Mouse (Mus musculus) lung, postnatal 0 days (tissue): ENCODE measurements around the gene Tmem214. TPM values are rescaled to one million over a fixed set of nuclear protein-coding genes. Genes with fewer than 3 reads are reported as not detected.
A peak's percentile ranks its signal among the peaks of the same experiment; 100 is the strongest.

Experiments
- ATAC-seq: fragments of 200-750 bp; cut with Nextera tagmentation; 2 replicates; pipeline ENCODE4 v1.8.0; 2017; ENCODE audit warnings: moderate library complexity
- DNase-seq: peaks from one replicate; pipeline ENCODE4 v3.0.0-alpha.2; 2016; ENCODE audit warnings: low spot score
- H3K27ac ChIP-seq: fragments of 300-500 bp; sonication (generic); 2 replicates; pipeline ENCODE4 v1.5.1; 2014; ENCODE audit warnings: antibody characterized with exemption, mild to moderate bottlenecking, low read length, mixed read lengths
- H3K27me3 ChIP-seq: fragments of 300-500 bp; sonication (generic); replicated peaks from 2 replicates; pipeline ENCODE4 v1.6.1; 2014; ENCODE audit warnings: low read length, mixed read lengths; ENCODE audit not compliant: insufficient read depth
- H3K36me3 ChIP-seq: fragments of 300-500 bp; sonication (generic); 2 replicates; pipeline ENCODE4 v1.6.1; 2014; ENCODE audit warnings: low read length, mixed read lengths; ENCODE audit not compliant: insufficient read depth
- H3K4me1 ChIP-seq: fragments of 300-500 bp; sonication (generic); 2 replicates; pipeline ENCODE4 v1.6.1; 2014; ENCODE audit warnings: antibody characterized with exemption, low read depth, low read length, mixed read lengths; ENCODE audit not compliant: insufficient read depth
- H3K4me2 ChIP-seq: fragments of 300-500 bp; sonication (generic); replicated peaks from 2 replicates; pipeline ENCODE4 v1.6.1; 2014; ENCODE audit warnings: low read depth, mild to moderate bottlenecking, low read length, moderate library complexity, mixed read lengths
- H3K4me3 ChIP-seq: fragments of 300-500 bp; sonication (generic); 2 replicates; pipeline ENCODE4 v1.5.1; 2014; ENCODE audit warnings: low read depth, low read length
- H3K9ac ChIP-seq: fragments of 300-500 bp; sonication (generic); replicated peaks from 2 replicates; pipeline ENCODE4 v1.6.1; 2014; ENCODE audit warnings: low read depth, mild to moderate bottlenecking
- H3K9me3 ChIP-seq: fragments of 300-500 bp; sonication (generic); 2 replicates; pipeline ENCODE4 v1.6.1; 2016; ENCODE audit warnings: low read length, mixed read lengths
- CTCF ChIP-seq: IDR thresholded peaks from 2 replicates; pipeline ENCODE4 v1.5.1; 2016; ENCODE audit warnings: antibody characterized with exemption, mild to moderate bottlenecking
- EP300 ChIP-seq: IDR thresholded peaks from 2 replicates; pipeline ENCODE4 v1.6.1; 2016; ENCODE audit warnings: antibody characterized with exemption, mild to moderate bottlenecking, control low read depth
- WGBS: fragments of 180-500 bp; shearing (Covaris S2); extraction: QIAGEN DNeasy Blood & Tissue Kit; methylation state at CpG from one replicate; pipeline ENCODE4 v1.1.7; 2014; 5-methylcytosine and 5-hydroxymethylcytosine counted together
- polyA plus RNA-seq: library from polyadenylated mRNA; unstranded; fragments of >200 nt; fragmentation: Nextera tagmentation; extraction: Ambion mirVana; gene quantifications from 2 replicates; pipeline ENCODE4 v1.2.1, GENCODE M21; 2015

Gene Tmem214
- polyA plus RNA-seq, 1 experiment from 2014 or later, result 58.2 TPM

GRCm38 (mm10) chr5:30853522-30853921, 14.3 kb upstream of the Tmem214 start:
- Histone ChIP-seq H3K9ac (no peak overlapping the region), H3K4me2 (no peak overlapping the region), H3K9me3 (no peaks in the 10 kb centered on the region), H3K27me3 (no peaks in the 10 kb centered on the region), H3K4me1 (peaks cover 5% of the 10 kb centered on the region; the same call in 1 of the 2 replicates), H3K27ac (no peak overlapping the region), H3K36me3 (no peaks in the 10 kb centered on the region), H3K4me3 (no peak overlapping the region)
- no peak for TF ChIP-seq EP300
- TF ChIP-seq CTCF, result no peak
- 96% methylated on average over 4 of the region's 4 CpGs for WGBS
- no peak for ATAC-seq
- no peak for DNase-seq

- no peaks in the 10 kb centered on the region; the same call in 1 of the 2 replicates for H3K4me1 ChIP-seq
- no peaks in the 10 kb centered on the region for H3K9me3 ChIP-seq
- WGBS, result 39% methylated on average over 3 of the region's 3 CpGs
- H3K36me3 ChIP-seq, result no peaks in the 10 kb centered on the region
- H3K27me3 ChIP-seq, result no peaks in the 10 kb centered on the region
- DNase-seq (peak; percentile 39), ATAC-seq (no peak)
- H3K4me3 ChIP-seq, result no peak overlapping the region
- no peak overlapping the region for H3K4me2 ChIP-seq
- no peak overlapping the region for H3K27ac ChIP-seq
- no peak overlapping the region for H3K9ac ChIP-seq
- TF ChIP-seq CTCF (peak; percentile 52), EP300 (no peak)
Measured at GRCm38 (mm10) chr5:30855674-30856073, 12.1 kb upstream of the Tmem214 start.

GRCm38 (mm10) chr5:30856124-30856523, 11.7 kb upstream of the Tmem214 start:
- 78% methylated on average over 2 of the region's 2 CpGs for WGBS
- no peak for ATAC-seq
- Histone ChIP-seq H3K4me1 (no peaks in the 10 kb centered on the region; the same call in 1 of the 2 replicates), H3K9ac (no peak overlapping the region), H3K4me2 (no peak overlapping the region), H3K4me3 (no peak overlapping the region), H3K27me3 (no peaks in the 10 kb centered on the region), H3K36me3 (no peaks in the 10 kb centered on the region), H3K27ac (no peak overlapping the region), H3K9me3 (no peaks in the 10 kb centered on the region)
- peak; percentile 53 for TF ChIP-seq CTCF
- TF ChIP-seq EP300, result no peak
- no peak for DNase-seq

- no peak overlapping the region for H3K27ac ChIP-seq
- H3K4me1 ChIP-seq, result no peaks in the 10 kb centered on the region
- H3K9me3 ChIP-seq, result no peaks in the 10 kb centered on the region
- 41% methylated on average over 4 of the region's 4 CpGs for WGBS
- TF ChIP-seq CTCF (peak; percentile 49), EP300 (no peak)
- H3K36me3 ChIP-seq, result no peaks in the 10 kb centered on the region
- H3K9ac ChIP-seq, result no peak overlapping the region
- H3K27me3 ChIP-seq, result no peaks in the 10 kb centered on the region
- peak; percentile 55 for ATAC-seq
- no peak overlapping the region for H3K4me3 ChIP-seq
- DNase-seq, result peak; percentile 17
- no peak overlapping the region for H3K4me2 ChIP-seq
Measured at GRCm38 (mm10) chr5:30863852-30864251, 4.0 kb upstream of the Tmem214 start.

GRCm38 (mm10) chr5:30864322-30864721, 3.5 kb upstream of the Tmem214 start:
- WGBS, result 42% methylated on average over 15 of the region's 15 CpGs
- Histone ChIP-seq H3K27ac (no peak overlapping the region), H3K9me3 (no peaks in the 10 kb centered on the region), H3K27me3 (no peaks in the 10 kb centered on the region), H3K4me2 (no peak overlapping the region), H3K4me1 (no peaks in the 10 kb centered on the region), H3K4me3 (no peak overlapping the region), H3K9ac (no peak overlapping the region), H3K36me3 (no peaks in the 10 kb centered on the region)
- no peak for TF ChIP-seq EP300
- no peak for TF ChIP-seq CTCF
- DNase-seq, result no peak
- ATAC-seq, result peak; percentile 35

- 85% methylated on average over 3 of the region's 3 CpGs for WGBS
- Histone ChIP-seq H3K4me1 (peaks cover 6% of the 10 kb centered on the region), H3K4me3 (no peak overlapping the region), H3K9ac (no peak overlapping the region), H3K27ac (no peak overlapping the region), H3K9me3 (no peaks in the 10 kb centered on the region), H3K36me3 (peaks cover 5% of the 10 kb centered on the region; the same call in 1 of the 2 replicates), H3K27me3 (no peaks in the 10 kb centered on the region), H3K4me2 (no peak overlapping the region)
- DNase-seq (no peak), ATAC-seq (no peak)
- TF ChIP-seq EP300, result no peak
- TF ChIP-seq CTCF, result no peak
Measured at GRCm38 (mm10) chr5:30866871-30867270, 941 bp upstream of the Tmem214 start.

- TF ChIP-seq EP300 (no peak), CTCF (no peak)
- Histone ChIP-seq H3K27me3 (no peaks in the 10 kb centered on the region), H3K4me2 (peak overlapping the region; percentile 87), H3K27ac (no peak overlapping the region), H3K4me1 (peaks cover 6% of the 10 kb centered on the region), H3K9me3 (no peaks in the 10 kb centered on the region), H3K36me3 (peaks cover 26% of the 10 kb centered on the region; the same call in 1 of the 2 replicates), H3K9ac (0 out of 2 replicates have a peak overlapping the region, but pooled peaks have one; percentile 9), H3K4me3 (peak overlapping the region; percentile 86)
- DNase-seq (peak; percentile 29), ATAC-seq (peak; percentile 36)
- 16% methylated on average over 9 of the region's 9 CpGs for WGBS
Measured at GRCm38 (mm10) chr5:30868981-30869380, 1.2 kb downstream of the Tmem214 start.
